9 mouse cellular contexts compared by ENCODE assay signal in genomic region chr2:26324917-26325316, GRCm38 (mm10). TPM values are rescaled to one million over a fixed set of nuclear protein-coding genes. Genes with fewer than 3 reads are reported as not detected.
DNase-seq lines count a peak whose midpoint lies in the region; ATAC-seq and TF ChIP-seq lines count a peak whose summit lies in the region.
"Had no signal": no experiment of that assay in that cellular context is flagged by ENCODE, and none has a peak within 500 bp of the region (broad histone marks: within the 10 kb centered on the region; RNA-seq: fewer than 3 reads in every experiment).

No protein-coding gene starts in this region.

- ATAC-seq in liver, embryonic 14.5 days (ENCODE audit: insufficient read depth), result no peak
- no peak for ATAC-seq in forebrain, embryonic 11.5 days (replicated peaks; ENCODE audit: low FRiP score)

- WGBS in liver, embryonic 14.5 days (ENCODE audit: insufficient replicate concordance), result 53% methylated on average over 2 of the region's 2 CpGs
- WGBS in forebrain, embryonic 11.5 days, result 89% methylated on average over 2 of the region's 2 CpGs

- H3K36me3 ChIP-seq in liver, embryonic 14.5 days (replicated peaks; ENCODE audit: control insufficient read depth, insufficient read depth, low read depth), result no peaks in the 10 kb centered on the region
- peaks cover 26% of the 10 kb centered on the region for H3K36me3 ChIP-seq in forebrain, embryonic 11.5 days (ENCODE audit: control insufficient read depth, insufficient read depth, low read length)

- no peaks in the 10 kb centered on the region for H3K27me3 ChIP-seq in liver, embryonic 14.5 days (ENCODE audit: control insufficient read depth, insufficient read depth, low read length)
- no peaks in the 10 kb centered on the region for H3K27me3 ChIP-seq in forebrain, embryonic 11.5 days (ENCODE audit: control insufficient read depth, insufficient read depth, low read length)

- H3K9me3 ChIP-seq in liver, embryonic 14.5 days (ENCODE audit: control insufficient read depth, low read length), result no peaks in the 10 kb centered on the region
- no peaks in the 10 kb centered on the region for H3K9me3 ChIP-seq in forebrain, embryonic 11.5 days (ENCODE audit: control insufficient read depth, low read length)

- peak; percentile 83 to 90 for DNase-seq in adrenal gland, adult (ENCODE audit: inconsistent age in 2 of 2, low spot score in 1 of 2)
- no peak for DNase-seq in adrenal gland, postnatal 4 days (ENCODE audit: low spot score in 2 of 2)
- DNase-seq in layer of hippocampus, adult 2 months (ENCODE audit: low spot score in 2 of 2), result peak; percentile 64 to 69
- DNase-seq in layer of hippocampus, postnatal 25 days (ENCODE audit: extremely low spot score in 1 of 2, low spot score in 1 of 2), result no peak
- peak; percentile 56 for DNase-seq in adipocyte (ENCODE audit: low spot score)
- DNase-seq in liver, embryonic 14.5 days (ENCODE audit: low read depth in 3 of 3, low spot score in 3 of 3), result no peak
- no peak for DNase-seq in forebrain, embryonic 11.5 days (ENCODE audit: low spot score)
- DNase-seq in gastrocnemius, postnatal 4 days (ENCODE audit: low spot score in 2 of 2), result no peak

- H3K4me3 ChIP-seq in layer of hippocampus, adult 2 months, result no peak overlapping the region
- H3K4me3 ChIP-seq in liver, embryonic 14.5 days (ENCODE audit: insufficient read depth in 1 of 2, low read depth in 2 of 2, low read length in 2 of 2), result no peak overlapping the region
- no peak overlapping the region for H3K4me3 ChIP-seq in forebrain, embryonic 11.5 days (ENCODE audit: low read depth, low read length)
- H3K4me3 ChIP-seq: myocyte had no signal

- H3K27ac ChIP-seq in layer of hippocampus, adult 2 months, result peak overlapping the region; percentile 79
- no peak overlapping the region for H3K27ac ChIP-seq in liver, embryonic 14.5 days
- H3K27ac ChIP-seq in forebrain, embryonic 11.5 days (ENCODE audit: low read depth, low read length), result no peak overlapping the region

- H3K9ac ChIP-seq in liver, embryonic 14.5 days (replicated peaks), result no peak overlapping the region
- H3K9ac ChIP-seq in forebrain, embryonic 11.5 days (ENCODE audit: low read length), result no peak overlapping the region

- peak; percentile 86 for TF ChIP-seq CTCF in layer of hippocampus, adult 2 months (conservative IDR thresholded peaks at IDR 0.05)
- TF ChIP-seq CTCF in liver, embryonic 14.5 days (IDR thresholded peaks at IDR 0.05; ENCODE audit: low read depth), result peak; percentile 63

- H3K4me1 ChIP-seq in liver, embryonic 14.5 days (replicated peaks; ENCODE audit: control insufficient read depth in 2 of 2, insufficient read depth in 2 of 2, low read length in 1 of 2), result no peaks in the 10 kb centered on the region
- H3K4me1 ChIP-seq in forebrain, embryonic 11.5 days (replicated peaks; ENCODE audit: control insufficient read depth, insufficient read depth, low read length), result no peaks in the 10 kb centered on the region

- no peak overlapping the region for H3K4me2 ChIP-seq in liver, embryonic 14.5 days (ENCODE audit: low read depth)
- no peak overlapping the region for H3K4me2 ChIP-seq in forebrain, embryonic 11.5 days (ENCODE audit: low read depth, low read length, severe bottlenecking)

- no peak for TF ChIP-seq EP300 in liver, embryonic 14.5 days (IDR thresholded peaks at IDR 0.05; ENCODE audit: low read depth)

RNA-seq across cellular contexts. Expression of gene Gpsm1, which starts 9.6 kb away (rescaled TPM):
- total RNA-seq in adrenal gland, postnatal 4 days (2021), result 10 to 100 TPM; 33.7 to 39.7 TPM
- 10 to 100 TPM; 36.6 to 40.7 TPM for total RNA-seq in layer of hippocampus, adult 2 months (2021)
- 10 to 100 TPM; 38.3 to 42.4 TPM for total RNA-seq in layer of hippocampus, postnatal 25 days (2021)
- 2.3 and 2.4 TPM in 2 replicates for polyA plus RNA-seq in liver, embryonic 14.5 days (2012; rRNA removed)
- polyA plus RNA-seq in liver, embryonic 14.5 days (2014; fragmentation: Nextera tagmentation; extraction: Ambion mirVana), result 1.1 and 1.6 TPM in 2 replicates
- polyA plus RNA-seq in forebrain, embryonic 11.5 days (2014; fragmentation: Nextera tagmentation; extraction: Ambion mirVana), result 61.1 and 63.3 TPM in 2 replicates
- total RNA-seq in gastrocnemius, postnatal 4 days (2021), result 10 to 100 TPM; 24.1 to 28.1 TPM

RNA-seq across cellular contexts. Expression of gene Dnlz, which starts 27.0 kb away (rescaled TPM):
- 10 to 100 TPM; 17.5 to 18.6 TPM for total RNA-seq in adrenal gland, postnatal 4 days (2021)
- 10 to 100 TPM; 26.5 to 27.2 TPM for total RNA-seq in layer of hippocampus, adult 2 months (2021)
- total RNA-seq in layer of hippocampus, postnatal 25 days (2021), result 10 to 100 TPM; 26.3 to 27.8 TPM
- 7.6 and 7.8 TPM in 2 replicates for polyA plus RNA-seq in liver, embryonic 14.5 days (2012; rRNA removed)
- 7.0 and 8.4 TPM in 2 replicates for polyA plus RNA-seq in liver, embryonic 14.5 days (2014; fragmentation: Nextera tagmentation; extraction: Ambion mirVana)
- polyA plus RNA-seq in forebrain, embryonic 11.5 days (2014; fragmentation: Nextera tagmentation; extraction: Ambion mirVana), result 38.2 and 40.2 TPM in 2 replicates
- 10 to 100 TPM; 18.5 to 21.0 TPM for total RNA-seq in gastrocnemius, postnatal 4 days (2021)

RNA-seq across cellular contexts. Expression of gene Ccdc187, which starts 30.6 kb away (rescaled TPM):
- total RNA-seq in adrenal gland, postnatal 4 days (2021), result 1 to 10 TPM; 3.1 TPM
- total RNA-seq in layer of hippocampus, adult 2 months (2021), result under 1 TPM; 0.59 to 0.76 TPM
- total RNA-seq in layer of hippocampus, postnatal 25 days (2021), result under 1 TPM; 0.52 to 0.94 TPM
- 0.05 and 0.06 TPM in 2 replicates for polyA plus RNA-seq in liver, embryonic 14.5 days (2012; rRNA removed)
- 0.06 TPM in 1 of 2 replicates, not detected in the other for polyA plus RNA-seq in liver, embryonic 14.5 days (2014; fragmentation: Nextera tagmentation; extraction: Ambion mirVana)
- polyA plus RNA-seq in forebrain, embryonic 11.5 days (2014; fragmentation: Nextera tagmentation; extraction: Ambion mirVana), result 0.05 and 0.19 TPM in 2 replicates
- total RNA-seq in gastrocnemius, postnatal 4 days (2021), result under 1 TPM; 0.10 to 0.15 TPM

RNA-seq across cellular contexts. Expression of gene Card9, which starts 35.8 kb away (rescaled TPM):
- 1 to 10 TPM; 1.1 to 1.2 TPM for total RNA-seq in adrenal gland, postnatal 4 days (2021)
- total RNA-seq in layer of hippocampus, adult 2 months (2021), result 1 to 10 TPM; 1.5 to 2.1 TPM
- 1 to 10 TPM; 1.6 to 2.6 TPM for total RNA-seq in layer of hippocampus, postnatal 25 days (2021)
- 6.4 and 6.8 TPM in 2 replicates for polyA plus RNA-seq in liver, embryonic 14.5 days (2012; rRNA removed)
- polyA plus RNA-seq in liver, embryonic 14.5 days (2014; fragmentation: Nextera tagmentation; extraction: Ambion mirVana), result 1.1 and 2.3 TPM in 2 replicates
- 0.96 and 1.8 TPM in 2 replicates for polyA plus RNA-seq in forebrain, embryonic 11.5 days (2014; fragmentation: Nextera tagmentation; extraction: Ambion mirVana)
- total RNA-seq in gastrocnemius, postnatal 4 days (2021), result 1 to 10 TPM; 1.6 to 1.8 TPM

RNA-seq across cellular contexts. Expression of gene Snapc4, which starts 55.5 kb away (rescaled TPM):
- total RNA-seq in adrenal gland, postnatal 4 days (2021), result 10 to 100 TPM; 57.3 to 58.7 TPM
- total RNA-seq in layer of hippocampus, adult 2 months (2021), result 10 to 100 TPM; 72.5 to 88.9 TPM
- 10 to 100 TPM; 43.8 to 82.5 TPM for total RNA-seq in layer of hippocampus, postnatal 25 days (2021)
- polyA plus RNA-seq in liver, embryonic 14.5 days (2012; rRNA removed), result 10.7 and 11.0 TPM in 2 replicates
- polyA plus RNA-seq in liver, embryonic 14.5 days (2014; fragmentation: Nextera tagmentation; extraction: Ambion mirVana), result 6.3 and 6.6 TPM in 2 replicates
- polyA plus RNA-seq in forebrain, embryonic 11.5 days (2014; fragmentation: Nextera tagmentation; extraction: Ambion mirVana), result 35.5 and 40.6 TPM in 2 replicates
- total RNA-seq in gastrocnemius, postnatal 4 days (2021), result 10 to 100 TPM; 20.6 to 22.2 TPM

Comparison
In these comparisons a context has a peak if more than half of its experiments do, and no peak if none do; other contexts are left out.
1. DNase-seq: peak in adrenal gland, adult (2 of 2), layer of hippocampus, adult 2 months (2 of 2) and adipocyte (single experiment); none in adrenal gland, postnatal 4 days (0 of 2), layer of hippocampus, postnatal 25 days (0 of 2), liver, embryonic 14.5 days (0 of 3), forebrain, embryonic 11.5 days (single experiment) and gastrocnemius, postnatal 4 days (0 of 2).